Mouse (Mus musculus) cortical plate, adult 2 months (tissue): ENCODE results near the gene Tmem243.

Experiments used
- CTCF ChIP-seq: fragments of 200-500 bp; IDR thresholded peaks from 2 replicates; pipeline ENCODE4 v1.5.1; 2011; ENCODE audit warnings: mild to moderate bottlenecking, control low read depth, low read length; ENCODE audit not compliant: insufficient read depth; ENCODE audit errors: extremely low read depth
- POLR2A ChIP-seq: fragments of 200-500 bp; IDR thresholded peaks from 2 replicates; pipeline ENCODE4 v1.6.1; 2011; ENCODE audit warnings: mild to moderate bottlenecking, low read length, control low read depth; ENCODE audit not compliant: insufficient read depth; ENCODE audit errors: extremely low read depth

DNA sequence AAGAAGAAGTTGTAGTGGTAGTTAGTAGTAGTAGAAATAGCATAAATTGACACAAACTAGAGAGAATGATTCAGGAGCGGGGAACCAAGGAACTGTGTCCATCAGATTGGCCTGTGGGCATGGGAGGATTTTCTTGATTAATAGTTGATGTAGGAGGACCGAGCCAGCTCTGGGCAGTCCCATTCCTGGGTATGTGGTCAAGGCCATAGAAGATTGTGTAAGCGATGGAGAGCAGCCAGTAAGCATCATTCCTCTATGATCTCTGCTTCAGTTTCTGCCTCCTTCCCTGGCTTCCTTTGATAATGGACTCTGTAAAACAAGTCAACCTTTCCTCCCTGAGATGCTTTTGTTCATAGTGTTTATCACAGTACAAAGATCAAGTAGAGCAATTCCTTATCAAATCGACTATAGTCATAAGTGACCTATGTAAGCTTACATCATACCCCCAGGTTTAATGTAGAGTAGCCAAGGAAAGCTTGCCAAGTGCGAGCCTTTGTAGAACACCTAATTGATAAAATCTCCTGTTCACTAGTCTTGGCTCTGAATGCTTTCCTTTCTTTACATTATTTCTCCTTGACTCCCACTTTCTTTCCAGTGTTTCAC, 43.1 kb upstream of the Tmem243 start:
- TF ChIP-seq CTCF (no peak), POLR2A (no peak)
